Mouse (Mus musculus): ENCODE measurements around the gene H2-Q7. TPM values are rescaled to one million over a fixed set of nuclear protein-coding genes. Genes with fewer than 3 reads are reported as not detected.
A peak's percentile ranks its signal among the peaks of the same experiment; 100 is the strongest.
"Not testable (repeated sequence)": the region's sequence is repeated elsewhere in the genome, so short reads cannot be mapped to it uniquely, and the experiment has no call there.

The H2-Q7 gene
- polyA plus RNA-seq, 1 experiment from 2014 or later: 2.6 TPM

DNA sequence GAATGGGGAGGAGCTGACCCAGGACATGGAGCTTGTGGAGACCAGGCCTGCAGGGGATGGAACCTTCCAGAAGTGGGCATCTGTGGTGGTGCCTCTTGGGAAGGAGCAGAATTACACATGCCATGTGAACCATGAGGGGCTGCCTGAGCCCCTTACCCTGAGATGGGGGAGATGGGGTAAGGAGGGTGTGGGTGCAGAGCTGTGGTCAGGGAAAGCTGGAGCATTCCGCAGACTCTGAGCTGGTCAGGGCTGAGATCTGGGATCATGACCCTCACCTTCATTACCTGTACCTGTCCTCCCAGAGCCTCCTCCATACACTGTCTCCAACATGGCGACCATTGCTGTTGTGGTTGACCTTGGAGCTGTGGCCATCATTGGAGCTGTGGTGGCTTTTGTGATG is 3.4 kb downstream of the H2-Q7 start:
- not testable (repeated sequence) for H3K9me3 ChIP-seq (replicated peaks; ENCODE audit: control insufficient read depth, low read length); H3K36me3 ChIP-seq (ENCODE audit: control insufficient read depth, insufficient read depth, low read length); ATAC-seq (replicated peaks; ENCODE audit: insufficient number of reproducible peaks, low FRiP score, low TSS enrichment); H3K27ac ChIP-seq (ENCODE audit: low read depth, low read length); H3K4me2 ChIP-seq; H3K9ac ChIP-seq (ENCODE audit: low read depth, low read length); H3K4me3 ChIP-seq (ENCODE audit: low read depth, low read length); H3K4me1 ChIP-seq (ENCODE audit: control insufficient read depth, insufficient read depth, low read length)
- 75% methylated on average over 2 of the region's 2 CpGs for WGBS (ENCODE audit: insufficient replicate concordance)
- H3K27me3 ChIP-seq (ENCODE audit: control insufficient read depth, insufficient read depth, low read length): peaks cover 22% of the 10 kb centered on the region

DNA sequence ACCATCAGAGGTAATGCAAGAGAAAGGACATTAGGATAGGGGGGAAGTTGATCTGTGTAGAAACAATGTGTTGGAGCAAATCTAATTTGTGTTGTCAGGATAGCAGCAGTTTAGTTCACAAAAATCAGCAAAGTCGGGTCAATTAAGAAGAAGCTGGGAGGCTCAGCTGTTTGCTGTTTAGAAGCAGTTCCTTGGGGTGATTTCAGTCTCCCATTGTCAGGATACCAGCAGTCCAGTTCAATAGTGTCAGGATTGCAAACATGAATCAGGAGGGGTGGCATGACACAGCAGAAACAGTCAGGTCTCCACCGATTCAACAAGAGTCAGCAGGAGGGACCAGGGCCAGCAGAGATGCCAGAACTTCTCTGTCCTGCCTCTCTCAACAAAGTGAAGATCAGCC is 5.6 kb downstream of the H2-Q7 start:
- not testable (repeated sequence) for H3K27me3 ChIP-seq (ENCODE audit: control insufficient read depth, insufficient read depth, low read length); H3K27ac ChIP-seq (ENCODE audit: low read depth, low read length); H3K4me1 ChIP-seq (ENCODE audit: control insufficient read depth, insufficient read depth, low read length); H3K9ac ChIP-seq (ENCODE audit: low read depth, low read length); H3K9me3 ChIP-seq (replicated peaks; ENCODE audit: control insufficient read depth, low read length); H3K4me2 ChIP-seq; H3K4me3 ChIP-seq (ENCODE audit: low read depth, low read length); ATAC-seq (replicated peaks; ENCODE audit: insufficient number of reproducible peaks, low FRiP score, low TSS enrichment); H3K36me3 ChIP-seq (ENCODE audit: control insufficient read depth, insufficient read depth, low read length)
- WGBS (ENCODE audit: insufficient replicate concordance): 84% methylated on average over 2 of the region's 2 CpGs

DNA sequence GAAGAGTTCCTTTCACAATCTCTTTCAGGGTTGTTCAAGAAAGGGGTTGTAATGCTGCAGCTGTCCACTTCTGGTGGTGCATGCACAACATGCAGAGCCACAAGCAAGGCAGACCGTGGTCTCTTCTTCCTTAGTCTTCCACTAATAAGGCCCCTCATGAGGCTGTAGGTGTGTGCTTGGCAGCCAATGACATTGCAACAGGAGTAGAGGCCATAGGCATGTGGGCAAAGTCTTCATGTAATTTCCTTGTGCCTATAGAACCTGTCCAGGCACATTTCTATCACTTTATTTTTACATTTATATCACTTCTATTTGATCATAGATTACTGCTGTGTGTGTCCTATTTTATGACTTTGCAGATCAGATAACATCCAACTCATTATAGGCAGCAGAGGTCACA is 19.3 kb downstream of the H2-Q7 start:
- H3K4me3 ChIP-seq (ENCODE audit: low read depth, low read length); H3K36me3 ChIP-seq (ENCODE audit: control insufficient read depth, insufficient read depth, low read length); H3K27ac ChIP-seq (ENCODE audit: low read depth, low read length); H3K27me3 ChIP-seq (ENCODE audit: control insufficient read depth, insufficient read depth, low read length); H3K4me2 ChIP-seq; H3K9me3 ChIP-seq (replicated peaks; ENCODE audit: control insufficient read depth, low read length); ATAC-seq (replicated peaks; ENCODE audit: insufficient number of reproducible peaks, low FRiP score, low TSS enrichment); H3K4me1 ChIP-seq (ENCODE audit: control insufficient read depth, insufficient read depth, low read length); H3K9ac ChIP-seq (ENCODE audit: low read depth, low read length): not testable (repeated sequence)
- WGBS (ENCODE audit: insufficient replicate concordance): no CpG with 5 or more reads among the region's 1 CpGs

DNA sequence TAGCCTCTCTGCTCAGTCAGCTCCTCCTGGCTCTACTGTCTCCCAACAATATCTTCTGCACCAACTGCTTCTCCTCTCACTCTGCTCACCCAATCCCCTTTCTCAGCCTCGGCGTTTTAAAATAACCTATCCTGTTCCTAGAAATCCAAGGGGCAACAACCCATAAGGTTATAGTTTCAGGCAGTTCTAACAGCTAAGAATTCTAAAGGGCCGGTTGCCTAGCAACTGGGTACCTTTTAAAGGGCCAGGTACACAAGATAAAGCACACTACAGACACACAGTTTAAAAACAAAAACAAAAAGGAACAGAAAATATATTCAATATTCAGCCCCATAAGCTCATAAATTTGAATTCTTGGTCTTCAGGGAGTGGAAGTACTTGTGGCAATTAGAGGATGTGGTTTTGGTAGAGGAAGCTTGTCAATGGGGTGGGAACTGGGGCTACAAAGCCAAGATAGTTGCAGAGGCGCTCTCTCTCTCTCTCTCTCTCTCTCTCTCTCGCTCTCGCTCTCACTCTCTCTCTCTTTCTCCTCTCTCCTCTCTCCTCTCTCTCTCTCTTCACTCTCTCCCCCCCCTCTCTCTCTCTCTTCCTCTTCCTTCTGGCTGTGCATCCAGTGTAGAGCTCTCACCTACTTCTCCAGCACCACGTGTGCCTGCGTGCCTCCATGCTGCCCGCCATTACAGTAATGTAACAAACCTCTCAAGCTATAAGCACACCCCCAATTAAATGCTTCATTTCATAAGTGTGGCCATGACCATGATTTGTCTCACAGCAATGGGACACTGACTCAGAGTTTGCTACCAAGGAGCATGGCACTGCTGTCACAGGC is 21.8 kb downstream of the H2-Q7 start:
- not testable (repeated sequence) for H3K4me3 ChIP-seq (ENCODE audit: low read depth, low read length); ATAC-seq (replicated peaks; ENCODE audit: insufficient number of reproducible peaks, low FRiP score, low TSS enrichment); H3K9ac ChIP-seq (ENCODE audit: low read depth, low read length); H3K4me1 ChIP-seq (ENCODE audit: control insufficient read depth, insufficient read depth, low read length); H3K27ac ChIP-seq (ENCODE audit: low read depth, low read length); H3K36me3 ChIP-seq (ENCODE audit: control insufficient read depth, insufficient read depth, low read length); H3K9me3 ChIP-seq (replicated peaks; ENCODE audit: control insufficient read depth, low read length); H3K4me2 ChIP-seq; H3K27me3 ChIP-seq (ENCODE audit: control insufficient read depth, insufficient read depth, low read length)
- 54% methylated on average over 3 of the region's 9 CpGs for WGBS (ENCODE audit: insufficient replicate concordance)

DNA sequence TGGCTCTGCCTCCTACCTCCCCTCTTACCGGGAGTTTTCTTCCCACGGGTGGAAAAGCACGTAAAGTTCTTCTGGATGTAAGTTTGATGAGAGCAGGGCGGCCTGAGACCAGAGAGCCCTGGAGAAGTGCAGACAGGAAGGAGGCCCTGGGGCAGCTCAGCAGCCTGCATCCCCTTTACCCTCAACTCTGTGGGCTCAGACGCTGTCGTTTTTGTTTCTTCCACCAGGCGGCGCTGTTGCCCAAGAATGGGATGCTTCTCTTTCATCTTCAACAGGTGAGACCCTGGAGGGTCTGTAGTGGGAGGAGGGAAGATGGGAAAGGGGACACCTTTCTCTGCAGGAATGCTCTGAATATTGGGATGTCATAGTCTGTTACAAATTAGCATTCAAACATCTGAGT is 26.7 kb downstream of the H2-Q7 start:
- H3K27ac ChIP-seq (ENCODE audit: low read depth, low read length); H3K4me2 ChIP-seq; ATAC-seq (replicated peaks; ENCODE audit: insufficient number of reproducible peaks, low FRiP score, low TSS enrichment); H3K4me3 ChIP-seq (ENCODE audit: low read depth, low read length); H3K36me3 ChIP-seq (ENCODE audit: control insufficient read depth, insufficient read depth, low read length); H3K9ac ChIP-seq (ENCODE audit: low read depth, low read length); H3K4me1 ChIP-seq (ENCODE audit: control insufficient read depth, insufficient read depth, low read length); H3K9me3 ChIP-seq (replicated peaks; ENCODE audit: control insufficient read depth, low read length): not testable (repeated sequence)
- WGBS (ENCODE audit: insufficient replicate concordance): 5% methylated on average over 8 of the region's 8 CpGs
- peaks cover 21% of the 10 kb centered on the region for H3K27me3 ChIP-seq (ENCODE audit: control insufficient read depth, insufficient read depth, low read length)

DNA sequence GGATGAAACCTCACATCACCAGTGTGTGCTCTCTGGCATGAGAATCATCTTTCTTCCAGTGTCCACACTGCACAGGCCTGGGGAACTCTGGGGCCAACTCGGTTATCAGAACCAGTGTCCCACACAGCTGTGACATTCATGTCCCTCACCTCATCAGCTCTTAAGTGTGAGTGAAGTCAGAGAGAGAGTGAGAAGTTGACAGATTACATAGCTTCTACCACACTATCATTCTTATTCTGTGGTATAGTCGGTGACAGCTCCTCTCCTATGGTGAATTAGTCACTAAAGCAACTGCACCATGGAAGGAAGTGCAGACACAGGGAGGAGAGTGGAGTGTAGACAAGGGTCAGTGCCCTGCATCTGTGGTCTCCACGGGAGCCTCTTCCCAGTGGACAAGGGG is 30.0 kb downstream of the H2-Q7 start:
- not testable (repeated sequence) for H3K4me2 ChIP-seq; H3K9me3 ChIP-seq (replicated peaks; ENCODE audit: control insufficient read depth, low read length); H3K4me1 ChIP-seq (ENCODE audit: control insufficient read depth, insufficient read depth, low read length); ATAC-seq (replicated peaks; ENCODE audit: insufficient number of reproducible peaks, low FRiP score, low TSS enrichment); H3K36me3 ChIP-seq (ENCODE audit: control insufficient read depth, insufficient read depth, low read length); H3K9ac ChIP-seq (ENCODE audit: low read depth, low read length); H3K27ac ChIP-seq (ENCODE audit: low read depth, low read length); H3K4me3 ChIP-seq (ENCODE audit: low read depth, low read length)
- 41% methylated on average over 3 of the region's 3 CpGs for WGBS (ENCODE audit: insufficient replicate concordance)
- H3K27me3 ChIP-seq (ENCODE audit: control insufficient read depth, insufficient read depth, low read length): peaks cover 26% of the 10 kb centered on the region

DNA sequence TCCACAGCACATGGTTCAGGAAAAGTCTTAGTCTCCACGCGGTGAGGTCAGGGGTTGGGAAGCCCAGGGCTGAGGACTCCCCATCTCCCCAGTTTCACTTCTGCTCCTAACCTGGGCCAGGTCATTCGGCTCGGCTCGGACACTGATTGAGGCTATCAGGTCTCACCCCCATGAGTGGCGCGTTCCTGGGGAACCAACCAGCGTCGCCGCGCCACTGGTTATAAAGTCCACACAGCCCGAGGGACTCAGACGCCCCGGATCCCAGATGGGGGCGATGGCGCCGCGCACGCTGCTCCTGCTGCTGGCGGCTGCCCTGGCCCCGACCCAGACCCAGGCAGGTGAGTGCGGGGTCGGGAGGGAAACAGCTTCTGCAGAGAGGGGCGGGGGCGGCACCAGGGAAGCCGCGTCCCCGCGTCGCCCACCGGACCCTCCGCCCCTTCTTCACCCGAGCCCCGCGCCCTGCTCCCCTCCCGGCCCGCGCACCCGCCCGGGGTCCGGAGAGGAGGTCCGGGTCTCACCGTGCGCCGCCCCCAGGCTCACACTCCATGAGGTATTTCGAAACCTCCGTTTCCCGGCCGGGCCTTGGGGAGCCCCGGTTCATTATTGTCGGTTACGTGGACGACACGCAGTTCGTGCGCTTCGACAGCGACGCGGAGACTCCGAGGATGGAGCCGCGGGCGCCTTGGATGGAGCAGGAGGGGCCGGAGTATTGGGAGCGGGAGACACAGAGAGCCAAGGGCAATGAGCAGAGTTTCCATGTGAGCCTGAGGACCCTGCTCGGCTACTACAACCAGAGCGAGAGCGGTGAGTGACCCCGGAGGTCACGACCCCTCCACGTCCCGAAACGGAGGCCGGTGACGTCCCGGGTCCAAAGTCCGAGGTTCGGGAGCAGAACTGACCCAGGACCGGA is 31.1 kb downstream of the H2-Q7 start, which contains the start of gene H2-Q10:
Gene H2-Q10 (plus strand): TSS at position 248 of the 910 bp plus-strand sequence.
- 2% methylated on average over 74 of the region's 80 CpGs for WGBS (ENCODE audit: insufficient replicate concordance)
- Histone ChIP-seq H3K4me2 (peak within 1 kb of the TSS; percentile 77), H3K9me3 (replicated peaks; ENCODE audit: control insufficient read depth, low read length) (no peaks in the 10 kb centered on the region), H3K9ac (ENCODE audit: low read depth, low read length) (0 out of 2 replicates have a peak within 1 kb of the TSS, but pooled peaks have one; percentile 13), H3K4me3 (ENCODE audit: low read depth, low read length) (peak within 1 kb of the TSS; percentile 46), H3K36me3 (ENCODE audit: control insufficient read depth, insufficient read depth, low read length) (no peaks in the 10 kb centered on the region), H3K27me3 (ENCODE audit: control insufficient read depth, insufficient read depth, low read length) (peaks cover 28% of the 10 kb centered on the region), H3K4me1 (ENCODE audit: control insufficient read depth, insufficient read depth, low read length) (peaks cover 7% of the 10 kb centered on the region; the same call in 1 of the 2 replicates), H3K27ac (ENCODE audit: low read depth, low read length) (no peak within 1 kb of the TSS)
- no peak for ATAC-seq (replicated peaks; ENCODE audit: insufficient number of reproducible peaks, low FRiP score, low TSS enrichment)

DNA sequence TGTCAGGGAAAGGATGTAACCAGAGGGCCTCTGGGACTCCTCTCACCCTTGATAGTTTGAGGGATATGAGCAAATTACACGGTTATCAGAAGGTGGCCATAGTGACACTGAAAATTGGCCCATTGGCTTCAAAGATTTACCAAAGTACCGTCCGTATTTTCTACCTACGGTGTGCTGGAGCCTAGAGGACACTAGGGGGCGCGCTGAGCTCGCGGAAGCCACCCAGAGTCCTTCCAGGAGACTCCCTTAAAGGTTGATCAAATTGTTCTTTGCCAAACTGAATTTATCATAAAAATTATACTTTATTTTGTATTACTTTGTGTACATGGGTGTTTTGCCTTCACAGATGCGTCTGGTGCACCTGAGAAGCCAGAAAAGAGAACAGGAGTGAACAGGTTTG is 45.1 kb downstream of the H2-Q7 start:
- Histone ChIP-seq H3K9ac (ENCODE audit: low read depth, low read length) (no peak overlapping the region), H3K27me3 (ENCODE audit: control insufficient read depth, insufficient read depth, low read length) (no peaks in the 10 kb centered on the region), H3K4me2 (no peak overlapping the region), H3K27ac (ENCODE audit: low read depth, low read length) (no peak overlapping the region), H3K4me3 (ENCODE audit: low read depth, low read length) (no peak overlapping the region), H3K36me3 (ENCODE audit: control insufficient read depth, insufficient read depth, low read length) (no peaks in the 10 kb centered on the region), H3K9me3 (replicated peaks; ENCODE audit: control insufficient read depth, low read length) (no peaks in the 10 kb centered on the region), H3K4me1 (ENCODE audit: control insufficient read depth, insufficient read depth, low read length) (no peaks in the 10 kb centered on the region)
- no peak for ATAC-seq (replicated peaks; ENCODE audit: insufficient number of reproducible peaks, low FRiP score, low TSS enrichment)
- WGBS (ENCODE audit: insufficient replicate concordance): 1% methylated on average over 9 of the region's 9 CpGs

Data from heart, embryonic 11.5 days (tissue).